Mouse (Mus musculus): ENCODE data around the gene Nupl2.

The Nupl2 gene

DNA sequence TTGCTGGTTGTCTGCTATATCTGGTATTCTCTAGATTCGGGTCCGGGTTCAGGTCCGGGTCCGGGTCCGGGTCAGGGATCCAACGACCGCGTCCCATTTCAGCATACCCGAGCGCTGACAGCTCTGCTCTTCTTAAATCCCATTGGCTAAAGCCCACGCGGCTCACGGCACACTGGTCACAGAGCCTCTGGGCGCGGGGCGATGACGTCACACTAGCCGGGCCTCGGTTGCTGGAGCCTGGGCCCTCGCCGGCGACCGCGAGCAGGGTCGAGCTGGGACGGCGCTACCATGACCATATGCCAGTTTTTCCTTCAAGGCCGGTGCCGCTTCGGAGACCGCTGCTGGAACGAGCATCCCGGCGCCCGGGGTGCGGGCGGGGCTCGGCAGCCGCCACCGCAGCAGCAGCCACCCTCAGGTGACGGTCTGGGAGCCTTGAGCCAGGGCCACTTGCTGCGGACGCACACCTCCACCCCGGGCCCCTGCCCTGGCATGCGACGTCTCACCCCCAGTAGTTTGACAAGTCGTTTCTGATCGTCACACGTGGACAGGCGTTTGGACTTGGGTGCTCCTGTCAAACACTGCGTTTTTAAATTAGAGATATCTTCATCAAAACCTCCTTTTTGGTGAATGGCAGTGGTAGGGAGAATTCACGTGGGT lies at the start of gene Nupl2:
Gene Nupl2, plus strand, starts transcription at position 175 of the 657 bp plus-strand sequence.
- peak; percentile 88 for DNase-seq (ENCODE audit: low spot score)

DNA sequence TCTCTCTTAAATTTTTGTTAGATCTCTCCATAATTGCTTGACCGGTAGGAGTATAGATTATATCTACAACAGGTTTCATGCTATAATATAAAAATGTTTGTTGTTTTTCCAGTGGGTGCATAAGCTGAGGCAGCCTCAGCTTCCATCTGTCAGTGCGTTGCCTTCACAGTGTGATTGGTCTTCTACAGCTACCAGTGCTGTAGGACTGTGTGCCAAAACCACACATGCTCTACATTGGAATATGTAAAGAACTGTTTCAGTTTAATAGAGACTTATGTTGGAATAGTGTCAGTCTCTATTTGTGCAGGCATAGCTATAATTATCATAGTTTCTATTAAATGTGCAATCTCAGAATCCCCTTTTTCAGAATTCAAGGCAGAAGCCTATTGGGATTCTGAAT lies 42.5 kb upstream of the Nupl2 start:
- DNase-seq (ENCODE audit: low spot score) = no peak

DNA sequence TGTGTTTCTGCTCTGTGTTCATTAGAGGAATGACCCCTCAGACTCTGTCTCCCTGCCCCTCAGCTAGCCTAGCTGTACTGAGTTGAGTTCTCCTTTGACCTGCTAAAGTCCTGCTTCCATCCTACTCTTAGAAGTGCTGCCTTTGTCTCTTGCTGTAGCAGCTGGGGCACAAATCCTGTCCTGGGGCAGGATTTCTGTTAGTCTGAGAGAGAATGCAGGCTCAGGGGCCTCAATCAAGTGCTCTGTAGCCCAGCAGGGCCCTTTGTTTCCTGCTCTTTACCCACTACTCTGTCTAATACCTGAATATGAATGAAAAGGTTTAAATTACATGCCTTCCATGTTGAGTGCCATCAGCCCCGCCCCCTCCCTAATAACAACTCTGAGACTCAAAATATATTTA lies 40.6 kb upstream of the Nupl2 start:
- DNase-seq (ENCODE audit: low spot score) = no peak

DNA sequence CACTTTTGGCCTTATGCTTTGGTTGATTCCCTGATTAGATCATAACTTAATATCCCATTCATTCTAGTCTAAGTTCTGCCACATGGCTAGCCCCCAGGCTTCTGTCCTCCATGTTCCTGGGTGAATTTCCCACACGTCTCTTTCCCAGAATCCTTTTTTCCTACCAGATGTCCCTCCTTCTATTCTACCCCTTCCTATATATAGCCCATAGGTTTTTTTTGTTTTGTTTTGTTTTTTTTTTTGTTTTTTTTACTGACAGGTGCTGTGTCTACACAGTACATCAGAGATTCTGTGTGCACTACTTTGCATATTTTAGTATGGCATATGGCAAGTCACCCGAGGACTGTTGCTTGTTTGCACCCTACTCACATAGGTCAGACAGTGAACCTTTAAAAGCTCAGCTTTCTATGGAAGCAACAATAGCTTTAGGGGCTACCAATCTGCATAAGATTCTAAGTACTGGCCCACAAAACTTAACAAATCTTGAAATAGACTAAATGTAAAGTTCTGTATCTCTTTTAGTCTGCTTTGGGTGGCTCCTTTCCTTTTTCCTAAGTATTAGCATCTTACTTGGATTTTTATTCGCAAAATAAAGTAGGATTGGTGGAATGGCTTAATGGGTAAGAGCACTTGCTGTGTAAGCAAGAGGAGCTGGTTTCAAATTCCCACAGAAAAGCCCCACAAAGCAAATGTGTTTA lies 40.0 kb upstream of the Nupl2 start:
- DNase-seq (ENCODE audit: low spot score) = no peak

DNA sequence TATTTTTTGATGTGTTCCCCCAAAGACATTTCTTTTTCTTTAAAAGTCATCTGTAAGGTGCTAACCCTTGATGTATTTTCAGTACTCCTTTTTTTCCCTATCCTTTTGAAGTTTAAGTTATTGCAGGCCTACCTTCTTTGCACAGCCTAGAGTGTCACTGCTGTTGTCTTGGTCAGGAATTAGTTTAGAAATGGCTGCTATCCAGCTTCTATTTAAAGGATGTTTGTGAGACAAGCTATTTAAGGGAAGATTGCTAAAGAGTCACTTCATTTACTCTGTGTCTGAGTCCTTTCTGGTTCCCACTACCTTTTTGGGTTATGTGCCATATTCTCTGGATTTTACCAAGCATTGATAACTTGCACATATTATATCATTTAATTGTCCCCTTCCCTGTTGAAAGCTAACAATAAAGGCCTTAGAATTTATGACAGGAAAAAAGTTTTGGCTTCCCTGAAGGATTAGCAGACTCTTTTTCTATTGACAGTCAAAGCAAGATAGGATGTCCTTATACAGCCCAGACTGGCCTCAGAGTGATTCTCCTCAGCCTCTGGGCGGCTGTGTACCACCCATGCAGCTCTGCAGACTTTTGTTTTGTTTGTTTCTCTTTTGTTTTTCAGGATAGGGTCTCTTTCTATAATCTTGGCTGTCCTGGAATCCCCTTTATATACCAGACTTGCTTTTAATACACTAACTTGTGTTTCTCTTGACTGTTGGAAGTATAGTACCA lies 38.7 kb upstream of the Nupl2 start:
- no peak for DNase-seq (ENCODE audit: low spot score)

DNA sequence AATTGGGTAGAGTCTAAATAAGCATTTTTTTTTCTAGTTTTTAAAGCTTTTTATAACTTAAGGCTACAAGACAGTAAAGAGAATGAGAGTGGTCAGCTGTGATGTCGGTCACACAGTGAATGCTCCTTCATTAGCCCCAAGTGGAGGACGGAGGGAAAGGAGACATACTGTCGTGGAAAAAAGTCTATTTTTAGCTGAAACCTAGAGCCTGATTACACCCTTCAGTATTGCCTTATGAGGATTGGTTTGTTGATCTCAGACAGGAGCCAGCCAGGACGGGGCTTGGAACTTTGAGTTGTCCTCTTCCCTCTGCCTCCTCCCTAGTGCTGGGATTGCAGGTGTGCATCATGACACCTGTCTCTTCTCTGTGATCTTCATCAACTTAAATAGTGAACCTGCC lies 37.8 kb upstream of the Nupl2 start:
- no peak for DNase-seq (ENCODE audit: low spot score)

DNA sequence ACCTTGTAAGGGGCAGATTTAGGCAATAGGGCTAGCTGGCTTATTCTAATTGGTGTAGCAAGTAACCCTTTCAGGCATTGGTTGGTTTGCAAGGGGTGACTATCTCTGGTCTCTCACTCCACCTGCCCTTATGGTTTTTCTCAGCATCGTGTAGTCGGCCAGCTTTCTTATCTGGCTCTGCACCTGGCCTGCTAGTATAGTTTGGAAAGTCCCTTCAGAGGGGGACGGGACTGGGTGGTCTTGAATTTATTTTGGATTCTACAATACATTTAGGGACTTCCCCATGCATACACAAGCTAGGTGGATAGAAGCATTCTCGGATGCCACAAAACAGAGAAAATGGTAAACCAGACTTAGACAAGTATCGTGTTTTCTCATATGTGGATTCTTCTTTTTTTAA lies 17.8 kb upstream of the Nupl2 start:
- no peak for DNase-seq (ENCODE audit: low spot score)

DNA sequence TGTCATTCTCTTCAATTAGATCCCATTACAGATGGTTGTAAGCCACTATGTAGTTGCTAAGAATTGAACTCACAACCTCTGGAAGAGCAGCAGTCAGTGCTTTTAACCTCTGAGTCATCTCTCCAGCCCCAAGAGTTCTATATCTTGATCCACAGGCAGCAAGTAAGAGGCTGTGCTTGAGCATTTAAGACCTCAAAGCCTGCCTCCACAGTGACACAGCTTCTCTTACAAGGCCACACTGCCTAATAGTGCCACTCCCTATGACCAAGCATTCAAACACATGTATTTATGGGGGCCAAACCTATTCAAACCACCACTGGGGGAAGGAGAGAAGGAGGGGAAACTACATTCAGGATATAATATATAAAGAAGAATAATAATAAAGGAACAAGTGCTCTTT lies 12.6 kb upstream of the Nupl2 start:
- DNase-seq (ENCODE audit: low spot score) = no peak

DNA sequence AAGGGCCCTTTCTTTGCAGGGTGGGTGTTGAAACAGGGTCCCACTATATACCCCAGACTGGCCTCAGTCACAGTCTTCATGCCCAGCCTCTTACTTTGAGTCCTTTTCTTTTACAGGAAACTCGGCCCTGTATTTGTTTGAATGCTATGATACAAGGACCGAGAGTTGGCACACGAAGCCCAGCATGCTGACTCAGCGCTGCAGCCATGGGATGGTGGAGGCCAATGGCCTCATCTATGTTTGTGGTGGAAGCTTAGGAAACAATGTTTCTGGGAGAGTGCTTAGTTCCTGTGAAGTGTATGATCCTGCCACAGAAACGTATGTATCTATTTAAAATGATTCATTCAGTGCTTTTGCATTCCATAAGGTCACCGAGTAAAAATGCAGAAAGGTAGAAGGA lies 8.0 kb upstream of the Nupl2 start:
- no peak for DNase-seq (ENCODE audit: low spot score)

DNA sequence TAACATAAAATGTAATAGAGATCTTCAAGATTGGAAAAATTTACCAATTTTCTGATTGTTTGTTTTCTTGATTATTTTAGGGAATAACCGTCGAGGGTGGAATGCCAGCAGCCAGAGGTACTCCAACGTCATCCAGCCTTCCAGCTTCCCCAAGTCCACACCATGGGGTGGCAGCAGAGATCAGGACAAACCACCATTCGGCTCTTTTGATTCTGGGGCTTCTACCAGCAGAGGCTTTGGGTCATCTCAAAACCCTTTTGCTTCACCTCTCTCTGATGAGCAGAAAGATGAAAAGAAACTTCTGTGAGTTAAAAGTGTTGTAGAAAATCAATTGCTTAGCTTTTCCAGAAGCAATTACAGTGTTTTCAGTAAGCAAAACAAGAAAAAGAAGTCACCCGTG lies 2.5 kb downstream of the Nupl2 start:
- DNase-seq (ENCODE audit: low spot score) = no peak

DNA sequence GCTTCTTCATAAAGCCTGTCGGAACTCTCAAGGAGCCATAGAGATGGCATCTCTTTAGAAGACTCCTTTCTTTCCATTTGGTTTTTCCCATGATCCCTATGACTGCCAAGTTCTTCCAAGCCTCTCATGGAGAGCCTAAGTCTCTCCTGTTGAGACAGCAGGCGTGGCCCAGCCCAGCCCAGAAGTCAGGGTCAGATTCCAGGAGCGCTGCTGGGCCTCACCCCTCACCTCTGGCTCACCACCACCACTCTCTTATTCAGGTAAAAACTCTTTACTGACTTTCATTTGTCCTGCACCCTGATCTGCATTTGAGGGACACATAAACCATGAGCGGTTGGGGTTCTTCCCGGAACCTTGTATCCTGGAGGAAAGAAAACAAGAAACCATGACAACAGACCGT lies 5.1 kb downstream of the Nupl2 start:
- DNase-seq (ENCODE audit: low spot score) = no peak

DNA sequence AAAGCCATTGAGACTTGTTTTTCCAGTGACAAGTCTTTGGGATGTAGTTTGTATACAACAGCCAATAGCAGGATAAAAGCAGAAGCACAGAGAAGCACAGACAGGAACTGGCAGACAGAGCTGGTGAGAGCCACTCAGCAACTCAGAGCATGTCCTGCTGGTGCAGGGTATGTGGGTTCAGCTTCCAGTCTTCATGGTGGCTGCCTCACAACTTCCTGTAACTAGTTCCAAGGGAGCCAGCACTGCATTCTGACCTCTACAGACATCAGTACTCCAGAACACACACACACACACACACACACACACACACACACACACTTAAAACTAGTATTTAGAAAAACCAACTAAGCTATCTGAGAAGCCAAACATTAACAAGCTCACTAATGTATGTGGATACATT lies 7.3 kb downstream of the Nupl2 start:
- DNase-seq (ENCODE audit: low spot score) = no peak

DNA sequence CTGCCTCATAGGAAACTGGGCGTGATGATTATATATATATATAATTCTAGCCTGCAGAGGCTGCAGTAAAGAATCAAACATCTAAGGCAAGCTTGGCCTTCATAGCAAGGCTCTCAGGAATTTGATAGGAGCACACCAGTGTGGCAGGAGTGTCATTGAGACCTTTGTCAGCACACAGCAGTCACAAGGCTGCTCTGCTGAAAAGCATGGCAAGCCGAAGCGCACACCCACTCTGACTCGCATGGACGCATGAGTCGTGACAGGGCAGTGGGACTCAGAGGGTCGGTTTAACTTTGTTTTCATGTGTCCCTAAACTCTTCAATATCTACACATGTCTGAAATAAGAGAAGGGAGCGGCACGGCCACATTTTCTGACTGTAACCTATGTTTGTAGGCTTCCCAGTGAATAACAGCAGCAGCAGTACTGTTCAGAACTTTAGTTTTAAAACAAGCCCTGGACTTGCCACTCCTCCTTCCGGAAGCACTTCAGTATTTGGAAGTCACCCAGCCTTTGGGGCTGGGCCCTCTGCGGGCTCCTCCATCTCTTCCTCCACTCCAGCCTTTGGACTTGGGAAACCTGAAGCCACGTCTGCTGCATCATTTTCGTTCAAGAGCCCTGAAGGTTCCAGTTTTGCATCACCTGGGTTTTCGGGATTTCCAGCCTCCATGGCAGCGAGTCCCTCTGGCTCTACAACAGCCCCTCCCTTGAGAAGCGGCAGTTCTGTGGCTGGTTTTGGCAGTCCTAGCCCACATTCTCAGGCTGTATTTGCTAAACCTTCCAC lies 16.9 kb downstream of the Nupl2 start:
- no peak for DNase-seq (ENCODE audit: low spot score)

DNA sequence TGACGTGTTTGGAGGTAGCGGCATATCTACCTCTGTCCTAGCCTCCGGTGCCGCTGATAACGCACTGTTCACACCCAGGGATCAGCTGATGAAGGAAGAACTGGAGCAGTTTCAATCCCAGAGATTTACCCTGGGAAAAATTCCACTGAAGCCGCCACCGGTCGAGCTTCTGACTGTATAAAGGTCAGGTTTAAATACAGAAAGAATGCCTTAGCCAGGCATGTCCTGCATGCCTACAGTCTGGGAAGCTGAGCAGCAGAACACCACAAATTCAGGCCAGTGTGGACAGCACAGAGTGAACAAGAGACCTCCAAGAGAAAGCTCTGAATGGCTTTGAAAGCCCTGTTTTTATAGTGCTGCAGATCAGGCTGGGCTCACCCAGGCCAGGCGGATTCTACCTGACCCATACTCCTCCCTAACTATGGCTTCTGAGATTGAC lies 17.6 kb downstream of the Nupl2 start:
- DNase-seq (ENCODE audit: low spot score) = no peak

DNA sequence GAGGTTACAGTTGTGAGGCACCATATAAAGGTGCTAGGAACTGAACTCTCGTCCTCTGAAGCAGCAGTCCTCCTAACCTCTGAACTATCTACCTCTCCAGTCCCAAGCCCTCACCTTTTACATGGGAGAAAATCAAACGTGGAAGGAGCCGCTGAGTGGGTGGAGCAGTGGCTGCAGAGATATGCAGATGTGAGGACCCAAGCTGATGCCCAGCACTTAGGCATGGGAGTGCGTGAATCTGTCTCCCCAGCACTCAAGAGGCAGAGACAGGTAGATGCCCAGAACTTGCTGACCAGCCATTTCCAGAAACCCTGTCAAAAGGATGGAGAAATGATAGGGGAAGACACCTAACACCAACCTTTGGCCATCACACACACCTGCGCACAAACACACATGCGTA lies 18.3 kb downstream of the Nupl2 start:
- no peak for DNase-seq (ENCODE audit: low spot score)

DNA sequence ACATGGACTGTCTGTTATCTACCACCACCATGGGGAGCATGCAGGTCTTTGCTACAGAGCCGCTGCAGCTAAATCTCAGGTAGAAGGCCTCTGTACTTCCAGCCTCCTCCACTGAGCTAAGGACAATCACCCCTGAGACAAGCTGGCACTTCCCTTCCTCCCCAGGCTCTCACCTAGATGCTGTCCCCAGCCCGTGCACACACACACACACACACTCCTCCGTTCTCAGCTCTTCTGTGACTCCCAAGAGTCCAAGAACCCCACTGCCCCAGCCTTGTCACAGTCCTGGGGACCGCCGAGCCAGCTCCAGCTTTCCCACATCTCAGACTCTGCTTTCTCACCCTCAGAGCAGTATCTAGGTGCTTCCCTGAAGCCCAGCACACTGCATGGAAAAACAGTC lies 19.2 kb downstream of the Nupl2 start:
- no peak for DNase-seq (ENCODE audit: low spot score)

DNA sequence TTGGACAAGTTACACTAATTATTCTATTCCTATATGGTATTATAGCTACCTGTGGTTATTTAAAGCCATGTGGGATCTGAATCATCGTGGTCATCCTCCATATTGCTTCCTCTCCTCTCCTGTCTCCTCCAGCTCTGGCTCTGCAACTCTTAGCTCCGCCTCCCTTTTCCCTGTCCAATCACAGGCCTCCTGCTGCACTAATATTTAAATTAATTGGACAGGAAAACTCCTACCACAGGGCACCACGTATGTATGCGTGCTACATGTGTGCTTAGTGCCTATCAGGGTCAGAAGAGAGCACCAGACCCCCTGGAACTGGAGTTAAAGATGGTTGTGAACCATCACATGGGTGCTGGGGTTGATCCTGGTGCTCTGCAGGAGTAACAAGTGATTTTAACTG lies 23.7 kb downstream of the Nupl2 start:
- DNase-seq (ENCODE audit: low spot score) = no peak

DNA sequence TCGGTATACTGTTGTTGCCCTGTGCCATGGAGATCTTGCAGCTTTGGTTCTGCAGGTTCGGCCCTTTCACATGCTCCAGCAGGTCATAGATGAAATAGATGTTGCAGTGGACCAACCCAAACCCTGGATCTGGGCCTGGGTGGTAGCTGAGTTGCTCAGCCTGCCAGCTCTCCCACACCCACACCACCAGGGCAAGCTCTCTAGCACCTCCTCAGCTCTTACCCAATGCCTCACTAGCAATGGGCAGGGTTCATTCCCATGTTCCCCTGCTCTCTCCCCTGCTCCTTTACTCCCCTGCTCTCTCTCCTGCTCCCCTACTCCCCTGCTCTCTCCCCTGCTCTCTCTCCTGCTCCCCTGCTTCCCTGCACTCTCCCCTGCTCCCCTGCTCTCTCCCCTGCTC lies 27.1 kb downstream of the Nupl2 start:
- DNase-seq (ENCODE audit: low spot score) = no peak

DNA sequence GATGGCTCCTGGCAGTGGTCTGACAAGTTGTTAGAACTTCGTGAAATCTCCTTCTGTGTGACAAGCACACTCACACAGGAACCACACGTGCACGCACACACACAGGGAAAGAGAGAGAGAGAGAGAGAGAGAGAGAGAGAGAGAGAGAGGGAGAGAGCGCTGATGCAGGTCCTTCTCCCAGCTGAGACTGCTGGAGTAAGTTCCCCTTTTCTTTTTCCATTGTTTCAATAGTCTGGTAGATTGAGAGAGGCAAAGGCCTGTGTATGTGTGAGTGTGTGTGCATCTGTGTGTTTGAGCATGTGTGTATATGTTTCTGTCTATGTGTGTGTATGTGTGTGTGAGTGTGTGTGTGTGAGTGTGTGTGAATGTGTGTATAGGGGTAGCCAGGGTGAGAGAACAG lies 36.2 kb downstream of the Nupl2 start:
- DNase-seq (ENCODE audit: low spot score) = no peak

DNA sequence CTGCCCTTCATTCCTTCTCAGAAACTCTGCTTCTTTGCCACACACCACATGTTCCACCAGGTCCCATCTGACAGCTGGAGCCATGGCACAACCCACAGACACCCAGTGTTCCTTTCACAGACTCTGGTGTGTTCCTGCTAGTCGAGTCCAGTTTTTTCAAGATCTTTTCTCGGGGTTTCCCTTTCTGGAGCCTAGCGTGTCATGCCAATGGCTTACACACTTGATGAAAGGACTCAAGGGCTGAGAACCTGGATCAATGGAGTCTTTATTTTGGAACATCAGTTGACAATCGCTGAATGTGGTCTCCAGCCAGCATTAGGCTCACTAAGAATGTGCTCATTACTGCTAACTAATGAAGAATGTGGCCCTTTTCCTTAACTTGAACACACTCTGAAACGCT lies 37.7 kb downstream of the Nupl2 start:
- DNase-seq (ENCODE audit: low spot score) = no peak

DNA sequence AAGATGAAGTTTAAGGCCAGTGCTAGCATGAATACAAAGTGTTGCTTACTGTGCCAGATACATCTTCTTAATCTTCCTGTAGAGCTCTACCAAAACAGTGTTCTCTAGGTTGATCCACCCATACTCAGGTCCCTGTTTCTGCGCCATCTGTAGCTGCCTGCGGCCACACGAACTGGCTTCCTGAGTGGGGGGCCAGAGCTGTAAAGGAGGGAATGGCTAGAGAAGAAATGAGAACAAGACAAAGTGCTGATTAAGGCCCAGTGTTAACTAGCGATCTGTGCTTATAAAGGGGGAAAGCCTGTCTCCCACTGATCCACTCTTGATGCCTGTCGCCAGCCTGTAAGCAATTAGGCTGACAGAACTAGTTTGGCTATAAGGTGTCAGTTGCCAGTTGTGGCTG lies 38.5 kb downstream of the Nupl2 start:
- DNase-seq (ENCODE audit: low spot score) = no peak

DNA sequence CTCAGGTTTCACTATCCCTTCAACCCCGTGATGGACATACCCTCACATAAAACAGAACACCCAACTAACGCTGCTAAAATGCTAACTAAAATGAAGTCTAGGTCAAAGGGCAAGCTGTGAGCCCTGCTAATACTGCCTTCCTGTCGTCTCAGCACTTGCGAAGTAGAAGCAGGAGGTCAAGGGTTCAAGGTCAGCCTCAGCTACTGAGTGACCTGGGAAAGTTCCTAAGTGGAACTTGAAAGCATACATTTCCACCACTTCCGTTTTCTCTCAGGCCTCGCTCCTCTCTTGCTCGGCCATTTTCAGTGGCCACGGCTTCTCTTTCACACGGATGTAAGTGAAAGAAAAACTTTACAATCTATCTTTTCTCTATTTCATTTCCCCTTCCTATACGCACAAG lies 43.2 kb downstream of the Nupl2 start:
- no peak for DNase-seq (ENCODE audit: low spot score)

DNA sequence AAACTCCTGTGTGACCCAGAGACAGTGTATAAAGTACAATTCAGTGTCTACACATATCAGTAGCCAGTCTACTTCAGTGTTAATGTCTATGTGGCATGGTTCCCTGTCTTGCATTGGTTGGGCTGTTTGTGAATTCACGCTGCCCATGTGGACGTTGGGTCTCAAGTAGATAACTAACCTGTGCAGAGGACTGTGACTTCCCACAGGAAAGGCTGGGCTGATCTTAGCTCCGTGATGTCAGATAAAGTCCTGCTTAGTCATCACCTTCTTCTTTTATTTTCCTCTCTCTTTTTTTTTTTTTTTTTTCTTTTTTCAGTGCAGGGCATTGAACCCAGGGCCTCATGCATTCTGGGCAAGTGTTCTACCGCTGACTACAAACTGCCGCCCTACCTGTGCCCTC lies 43.7 kb downstream of the Nupl2 start:
- DNase-seq (ENCODE audit: low spot score) = no peak

All from spleen, adult 12 weeks (tissue).